ENCODE assay signal across 22 mouse cellular contexts in the genomic region with DNA sequence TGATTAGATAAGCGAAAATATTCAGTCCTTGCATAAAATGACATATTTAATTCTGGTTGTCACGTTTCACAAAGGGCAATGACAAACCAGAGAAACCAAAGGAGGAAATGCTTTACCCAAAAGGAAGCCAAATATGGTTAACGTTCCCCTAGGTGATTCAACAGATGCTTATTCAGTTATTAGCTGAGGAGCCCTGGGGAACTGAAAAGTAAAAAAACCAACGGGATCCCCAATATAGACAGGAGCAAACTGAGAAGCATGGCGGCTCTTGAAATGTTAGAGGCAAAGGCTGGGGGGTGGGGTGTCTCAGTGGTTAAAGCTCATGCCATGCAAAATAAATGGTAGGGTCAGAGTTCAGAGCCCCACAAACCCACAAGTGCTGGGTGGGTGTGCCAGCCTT.
DNase-seq lines count a peak whose midpoint lies in the region; ATAC-seq and TF ChIP-seq lines count a peak whose summit lies in the region.
"Had no signal": no experiment of that assay in that cellular context is flagged by ENCODE, and none has a peak within 500 bp of the region (broad histone marks: within the 10 kb centered on the region; RNA-seq: fewer than 3 reads in every experiment).

No protein-coding gene starts in this region.

- no peak for TF ChIP-seq CTCF in liver, postnatal 0 days (IDR thresholded peaks at IDR 0.05; ENCODE audit: low read depth)

- H3K36me3 ChIP-seq in liver, postnatal 0 days (replicated peaks; ENCODE audit: insufficient read depth, low read length) = peaks cover 19% of the 10 kb centered on the region
- H3K36me3 ChIP-seq in liver, embryonic 11.5 days (ENCODE audit: control insufficient read depth, insufficient read depth, low read length) = no peaks in the 10 kb centered on the region
- H3K36me3 ChIP-seq: embryonic facial prominence, embryonic 10.5 days; embryonic facial prominence, embryonic 12.5 days; forebrain, embryonic 15.5 days had no signal

- no peak overlapping the region for H3K27ac ChIP-seq in liver, postnatal 0 days (ENCODE audit: low read depth)
- H3K27ac ChIP-seq in liver, embryonic 11.5 days (ENCODE audit: low read depth, low read length) = no peak overlapping the region
- H3K27ac ChIP-seq: embryonic facial prominence, embryonic 10.5 days; embryonic facial prominence, embryonic 12.5 days; forebrain, embryonic 13.5 days; forebrain, embryonic 15.5 days had no signal

- no peak overlapping the region for H3K4me3 ChIP-seq in liver, postnatal 0 days (ENCODE audit: low read depth, low read length)
- no peak overlapping the region for H3K4me3 ChIP-seq in liver, embryonic 11.5 days (ENCODE audit: low read depth, low read length)
- H3K4me3 ChIP-seq: embryonic facial prominence, embryonic 10.5 days; embryonic facial prominence, embryonic 12.5 days; forebrain, embryonic 13.5 days; forebrain, embryonic 15.5 days had no signal

- no peak overlapping the region for H3K4me2 ChIP-seq in liver, postnatal 0 days (ENCODE audit: low read depth, low read length)
- H3K4me2 ChIP-seq in liver, embryonic 11.5 days = no peak overlapping the region
- H3K4me2 ChIP-seq: embryonic facial prominence, embryonic 12.5 days; forebrain, embryonic 13.5 days; forebrain, embryonic 15.5 days had no signal

- TF ChIP-seq EP300 in liver, postnatal 0 days (IDR thresholded peaks at IDR 0.05; ENCODE audit: low read depth) = no peak

- peak; percentile 7 for DNase-seq in liver, postnatal 0 days
- DNase-seq in liver, embryonic 11.5 days (ENCODE audit: low spot score) = no peak
- peak; percentile 88 for DNase-seq in 416B (ENCODE audit: low read depth)
- DNase-seq in A20 (ENCODE audit: low read depth, low spot score) = peak; percentile 88
- DNase-seq in adrenal gland, postnatal 4 days (ENCODE audit: low spot score in 2 of 2) = no peak
- no peak for DNase-seq in layer of hippocampus, adult 11-12 months (ENCODE audit: low spot score)
- DNase-seq: adrenal gland, adult 2 months; adrenal gland, postnatal 10 days; adrenal gland, postnatal 25 days; cerebellum, adult 18-20 months; cerebellum, adult 8-10 months; cerebellum, adult 9-11 months; cerebellum, postnatal 14 days; cerebellum, postnatal 36 days; forebrain, postnatal 0 days had no signal

- 42% methylated on average over 5 of the region's 5 CpGs for WGBS in liver, postnatal 0 days (ENCODE audit: insufficient replicate concordance)
- 74% methylated on average over 5 of the region's 5 CpGs for WGBS in liver, embryonic 11.5 days

- H3K9me3 ChIP-seq in liver, postnatal 0 days (ENCODE audit: low read length) = no peaks in the 10 kb centered on the region
- H3K9me3 ChIP-seq in liver, embryonic 11.5 days (ENCODE audit: control insufficient read depth, low read length) = no peaks in the 10 kb centered on the region
- H3K9me3 ChIP-seq: embryonic facial prominence, embryonic 10.5 days; embryonic facial prominence, embryonic 12.5 days; forebrain, embryonic 15.5 days; G1E had no signal

- H3K4me1 ChIP-seq in liver, postnatal 0 days (ENCODE audit: insufficient read depth) = no peaks in the 10 kb centered on the region
- H3K4me1 ChIP-seq in liver, embryonic 11.5 days (replicated peaks; ENCODE audit: control insufficient read depth, insufficient read depth, low read length) = no peaks in the 10 kb centered on the region
- H3K4me1 ChIP-seq: embryonic facial prominence, embryonic 12.5 days; forebrain, embryonic 13.5 days; forebrain, embryonic 15.5 days had no signal

- no peak overlapping the region for H3K9ac ChIP-seq in liver, postnatal 0 days (replicated peaks)
- no peak overlapping the region for H3K9ac ChIP-seq in liver, embryonic 11.5 days (ENCODE audit: low read depth, low read length)
- H3K9ac ChIP-seq: embryonic facial prominence, embryonic 12.5 days; forebrain, embryonic 13.5 days; forebrain, embryonic 15.5 days; forebrain, postnatal 0 days had no signal

- no peak for ATAC-seq in liver, postnatal 0 days
- ATAC-seq in liver, embryonic 11.5 days (replicated peaks; ENCODE audit: low FRiP score) = no peak
- peak; percentile 32; the same call in 1 of the 2 replicates for ATAC-seq in common myeloid progenitor, adult 5-6 weeks (replicated peaks; ENCODE audit: low read depth, poor library complexity, severe bottlenecking)
- ATAC-seq: forebrain, embryonic 13.5 days; forebrain, embryonic 15.5 days; forebrain, postnatal 0 days; Patski had no signal

- H3K27me3 ChIP-seq in liver, postnatal 0 days (ENCODE audit: insufficient read depth, low read length) = no peaks in the 10 kb centered on the region
- H3K27me3 ChIP-seq in liver, embryonic 11.5 days (replicated peaks; ENCODE audit: control insufficient read depth, insufficient read depth, low read length) = no peaks in the 10 kb centered on the region
- H3K27me3 ChIP-seq: embryonic facial prominence, embryonic 12.5 days; forebrain, embryonic 13.5 days; forebrain, embryonic 15.5 days; Patski had no signal

Comparison
In these comparisons a context has a peak if more than half of its experiments do, and no peak if none do; other contexts are left out.
1. DNase-seq: peak in liver, postnatal 0 days (single experiment), 416B (single experiment) and A20 (single experiment); none in liver, embryonic 11.5 days (single experiment), adrenal gland, postnatal 4 days (0 of 2) and layer of hippocampus, adult 11-12 months (single experiment).